In the genomic region with DNA sequence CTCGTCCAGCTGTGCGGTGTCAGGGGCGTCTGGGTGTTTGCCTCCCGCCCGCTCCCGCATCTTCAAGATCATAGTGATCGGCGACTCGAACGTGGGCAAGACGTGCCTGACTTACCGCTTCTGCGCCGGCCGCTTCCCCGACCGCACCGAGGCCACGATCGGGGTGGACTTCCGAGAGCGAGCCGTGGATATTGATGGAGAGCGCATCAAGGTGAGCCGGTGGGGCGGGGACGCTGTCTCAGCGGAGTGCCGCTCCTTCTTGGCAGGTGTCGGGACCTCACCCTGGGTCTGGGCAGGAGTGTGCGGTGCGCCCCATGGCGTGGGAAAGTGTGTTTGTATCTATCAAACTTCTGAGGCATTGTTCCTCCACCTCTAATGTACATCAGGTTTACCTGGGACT, we compare ENCODE assay signal across 7 mouse cellular contexts. TPM values are rescaled to one million over a fixed set of nuclear protein-coding genes. Genes with fewer than 3 reads are reported as not detected.
DNase-seq lines count a peak whose midpoint lies in the region; ATAC-seq lines count a peak whose summit lies in the region.

No protein-coding gene starts in this region.

- H3K9me3 ChIP-seq in lung, embryonic 16.5 days (ENCODE audit: control insufficient read depth, low read length) = no peaks in the 10 kb centered on the region
- H3K9me3 ChIP-seq in limb, embryonic 15.5 days = no peaks in the 10 kb centered on the region
- H3K9me3 ChIP-seq in stomach, embryonic 15.5 days = no peaks in the 10 kb centered on the region

- WGBS in lung, embryonic 16.5 days = under 1% methylated on average over 33 of the region's 33 CpGs
- under 1% methylated on average over 33 of the region's 33 CpGs for WGBS in limb, embryonic 15.5 days
- under 1% methylated on average over 33 of the region's 33 CpGs for WGBS in stomach, embryonic 15.5 days

- H3K27ac ChIP-seq in lung, embryonic 16.5 days (ENCODE audit: low read length) = peak overlapping the region; percentile 95
- peak overlapping the region; percentile 96 for H3K27ac ChIP-seq in limb, embryonic 15.5 days
- peak overlapping the region; percentile 96 for H3K27ac ChIP-seq in stomach, embryonic 15.5 days

- no peak for DNase-seq in lung, adult 18-20 months
- DNase-seq in cerebellum, adult 11-12 months = no peak
- DNase-seq in left cerebral cortex, adult 8-10 months (ENCODE audit: low spot score in 2 of 2) = no peak

- H3K4me3 ChIP-seq in lung, embryonic 16.5 days (ENCODE audit: low read length) = peak overlapping the region; percentile 77
- H3K4me3 ChIP-seq in limb, embryonic 15.5 days = peak overlapping the region; percentile 85
- H3K4me3 ChIP-seq in stomach, embryonic 15.5 days (replicated peaks) = peak overlapping the region; percentile 79

- peak overlapping the region; percentile 92 for H3K9ac ChIP-seq in lung, embryonic 16.5 days (ENCODE audit: low read length)
- H3K9ac ChIP-seq in limb, embryonic 15.5 days = peak overlapping the region; percentile 80
- peak overlapping the region; percentile 74 for H3K9ac ChIP-seq in stomach, embryonic 15.5 days

- H3K4me1 ChIP-seq in lung, embryonic 16.5 days (replicated peaks; ENCODE audit: control insufficient read depth, insufficient read depth, low read length) = peaks cover 18% of the 10 kb centered on the region
- H3K4me1 ChIP-seq in limb, embryonic 15.5 days = peaks cover 27% of the 10 kb centered on the region; the same call in 1 of the 2 replicates
- H3K4me1 ChIP-seq in stomach, embryonic 15.5 days = peaks cover 18% of the 10 kb centered on the region

- no peaks in the 10 kb centered on the region for H3K36me3 ChIP-seq in lung, embryonic 16.5 days (ENCODE audit: control insufficient read depth, insufficient read depth, low read length)
- H3K36me3 ChIP-seq in limb, embryonic 15.5 days = no peaks in the 10 kb centered on the region
- H3K36me3 ChIP-seq in stomach, embryonic 15.5 days = no peaks in the 10 kb centered on the region

- no peaks in the 10 kb centered on the region for H3K27me3 ChIP-seq in lung, embryonic 16.5 days (ENCODE audit: control insufficient read depth, insufficient read depth, low read depth, low read length)
- no peaks in the 10 kb centered on the region for H3K27me3 ChIP-seq in limb, embryonic 15.5 days
- H3K27me3 ChIP-seq in stomach, embryonic 15.5 days (replicated peaks) = no peaks in the 10 kb centered on the region

- peak overlapping the region; percentile 81 for H3K4me2 ChIP-seq in lung, embryonic 16.5 days (ENCODE audit: low read depth, low read length)
- H3K4me2 ChIP-seq in limb, embryonic 15.5 days = peak overlapping the region; percentile 58
- peak overlapping the region; percentile 73 for H3K4me2 ChIP-seq in stomach, embryonic 15.5 days

- peak; percentile 5 for ATAC-seq in lung, embryonic 16.5 days (ENCODE audit: low read depth)
- peak; percentile 37 for ATAC-seq in erythroid progenitor cell, adult 5-6 weeks (replicated peaks; ENCODE audit: low FRiP score, poor library complexity, severe bottlenecking)
- ATAC-seq in limb, embryonic 15.5 days (ENCODE audit: insufficient number of reproducible peaks, low FRiP score, low TSS enrichment, low read depth) = no peak
- peak; percentile 23 for ATAC-seq in stomach, embryonic 15.5 days (ENCODE audit: insufficient read depth, low FRiP score, low read depth)

RNA-seq across cellular contexts. Expression of a gene that starts 0.7 kb away (rescaled TPM):
- 24.7 and 26.6 TPM in 2 replicates for polyA plus RNA-seq in lung, embryonic 16.5 days (2015; fragmentation: Nextera tagmentation; extraction: Ambion mirVana)
- 2.5 and 5.4 TPM in 2 replicates for total RNA-seq in erythroid progenitor cell, adult 5-6 weeks (2015; ENCODE audit: low replicate concordance)
- total RNA-seq in erythroid progenitor cell, adult 5-6 weeks (2017; ENCODE audit: low replicate concordance) = 2.2 and 2.9 TPM in 2 replicates
- polyA plus RNA-seq in limb, embryonic 15.5 days (2015; fragmentation: Nextera tagmentation; extraction: Ambion mirVana) = 29.5 and 29.7 TPM in 2 replicates
- polyA plus RNA-seq in stomach, embryonic 15.5 days (2015; fragmentation: Nextera tagmentation; extraction: Ambion mirVana) = 23.7 and 26.7 TPM in 2 replicates
- total RNA-seq in left cerebral cortex, adult 8-10 months (2022) = 10 to 100 TPM; 24.0 to 28.2 (median 25.3) TPM
